Mouse (Mus musculus) ES-Bruce4 (cell line): ENCODE data around the gene Rybp. TPM values are rescaled to one million over a fixed set of nuclear protein-coding genes. Genes with fewer than 3 reads are reported as not detected.

Experiments used
- H3K27ac ChIP-seq: 2 replicates; pipeline ENCODE4 v1.5.1; 2012; ENCODE audit warnings: low read length, inconsistent platforms; ENCODE audit not compliant: insufficient read depth
- H3K27me3 ChIP-seq: 2 replicates; pipeline ENCODE4 v1.6.1; 2012; ENCODE audit warnings: mild to moderate bottlenecking, low read length, inconsistent platforms; ENCODE audit not compliant: control insufficient read depth, poor library complexity, insufficient read depth, severe bottlenecking
- H3K36me3 ChIP-seq: 2 replicates; pipeline ENCODE4 v1.6.1; 2012; ENCODE audit warnings: inconsistent platforms, mild to moderate bottlenecking, low read length, moderate library complexity; ENCODE audit not compliant: control insufficient read depth, poor library complexity, insufficient read depth, severe bottlenecking
- H3K4me1 ChIP-seq: one replicate; pipeline ENCODE4 v1.8.1; 2011; ENCODE audit warnings: low read length; ENCODE audit not compliant: control insufficient read depth, insufficient read depth
- H3K4me3 ChIP-seq: 2 replicates; pipeline ENCODE4 v1.5.1; 2011; ENCODE audit warnings: low read depth, mild to moderate bottlenecking, low read length
- H3K9ac ChIP-seq: 2 replicates; pipeline ENCODE4 v1.6.1; 2012; ENCODE audit warnings: low read depth, mild to moderate bottlenecking, inconsistent platforms; ENCODE audit not compliant: poor library complexity, severe bottlenecking
- H3K9me3 ChIP-seq: replicated peaks from 2 replicates; pipeline ENCODE4 v1.6.1; 2012; ENCODE audit warnings: mild to moderate bottlenecking, low read length, inconsistent platforms; ENCODE audit not compliant: control insufficient read depth, poor library complexity, insufficient read depth, severe bottlenecking
- CTCF ChIP-seq: IDR thresholded peaks from one replicate; pipeline ENCODE4 v1.8.1; 2011; ENCODE audit warnings: low read depth, low read length
- EP300 ChIP-seq: IDR thresholded peaks from 2 replicates; pipeline ENCODE4 v1.6.1; 2011; ENCODE audit warnings: low read depth, low read length; ENCODE audit not compliant: insufficient read depth
- POLR2A ChIP-seq: IDR thresholded peaks from one replicate; pipeline ENCODE4 v1.8.1; 2011; ENCODE audit warnings: low read length; ENCODE audit not compliant: insufficient read depth
- polyA plus RNA-seq: library from polyadenylated mRNA; stranded (reverse); fragments of >200 nt; gene quantifications from 2 replicates; pipeline ENCODE4 v1.2.4, GENCODE M21; 2011; ENCODE audit warnings: low read depth; ENCODE audit not compliant: missing spikeins, insufficient read depth, insufficient read length

The Rybp gene
- polyA plus RNA-seq, 1 experiment: 124 TPM

- H3K9me3 ChIP-seq: no peaks in the 10 kb centered on the region
- H3K4me3 ChIP-seq: no peak overlapping the region
- TF ChIP-seq POLR2A (no peak), EP300 (no peak), CTCF (no peak)
- H3K4me1 ChIP-seq: peaks cover 3% of the 10 kb centered on the region
- H3K9ac ChIP-seq: no peak overlapping the region
- H3K36me3 ChIP-seq: no peaks in the 10 kb centered on the region
- H3K27me3 ChIP-seq: no peaks in the 10 kb centered on the region
- no peak overlapping the region for H3K27ac ChIP-seq
Measured at GRCm38 (mm10) chr6:100190310-100190709, 97.0 kb downstream of the Rybp start.

- Histone ChIP-seq H3K27me3 (no peaks in the 10 kb centered on the region), H3K36me3 (no peaks in the 10 kb centered on the region), H3K27ac (no peak overlapping the region), H3K9ac (no peak overlapping the region), H3K4me1 (peaks cover 3% of the 10 kb centered on the region), H3K9me3 (no peaks in the 10 kb centered on the region), H3K4me3 (no peak overlapping the region)
- TF ChIP-seq CTCF: no peak
- no peak for TF ChIP-seq POLR2A
- TF ChIP-seq EP300: no peak
Measured at GRCm38 (mm10) chr6:100188883-100189743, 98.2 kb downstream of the Rybp start.

GRCm38 (mm10) chr6:100187821-100188220 is 99.5 kb downstream of the Rybp start:
- no peaks in the 10 kb centered on the region for H3K27me3 ChIP-seq

GRCm38 (mm10) chr6:100186789-100187188 is 100.5 kb downstream of the Rybp start:
- no peak overlapping the region for H3K27ac ChIP-seq
- H3K9me3 ChIP-seq: no peaks in the 10 kb centered on the region
- H3K36me3 ChIP-seq: no peaks in the 10 kb centered on the region
- no peak overlapping the region for H3K4me3 ChIP-seq
- TF ChIP-seq EP300: no peak
- no peak for TF ChIP-seq CTCF
- no peak for TF ChIP-seq POLR2A
- H3K27me3 ChIP-seq: no peaks in the 10 kb centered on the region
- no peaks in the 10 kb centered on the region for H3K4me1 ChIP-seq
- no peak overlapping the region for H3K9ac ChIP-seq

More at GRCm38 (mm10) chr6:100187821-100188220, 99.5 kb downstream of the Rybp start:
- no peaks in the 10 kb centered on the region for H3K4me1 ChIP-seq
- H3K9ac ChIP-seq: no peak overlapping the region
- no peak overlapping the region for H3K4me3 ChIP-seq
- H3K27ac ChIP-seq: no peak overlapping the region
- no peaks in the 10 kb centered on the region for H3K36me3 ChIP-seq
- no peaks in the 10 kb centered on the region for H3K9me3 ChIP-seq
- no peak for TF ChIP-seq POLR2A
- no peak for TF ChIP-seq EP300
- TF ChIP-seq CTCF: no peak

- no peaks in the 10 kb centered on the region for H3K27me3 ChIP-seq
- H3K27ac ChIP-seq: no peak overlapping the region
- no peak overlapping the region for H3K4me3 ChIP-seq
- H3K36me3 ChIP-seq: no peaks in the 10 kb centered on the region
- no peaks in the 10 kb centered on the region for H3K9me3 ChIP-seq
- peaks cover 2% of the 10 kb centered on the region for H3K4me1 ChIP-seq
- no peak overlapping the region for H3K9ac ChIP-seq
- no peak for TF ChIP-seq CTCF
- TF ChIP-seq POLR2A: no peak
- no peak for TF ChIP-seq EP300
Measured at GRCm38 (mm10) chr6:100185524-100185923, 101.8 kb downstream of the Rybp start.

- Histone ChIP-seq H3K9ac (no peak overlapping the region), H3K4me1 (peaks cover 4% of the 10 kb centered on the region), H3K27me3 (no peaks in the 10 kb centered on the region), H3K9me3 (no peaks in the 10 kb centered on the region), H3K27ac (no peak overlapping the region), H3K4me3 (no peak overlapping the region), H3K36me3 (no peaks in the 10 kb centered on the region)
- no peak for TF ChIP-seq EP300
- no peak for TF ChIP-seq CTCF
- no peak for TF ChIP-seq POLR2A
Measured at GRCm38 (mm10) chr6:100183344-100183743, 103.9 kb downstream of the Rybp start.
